ENCODE assay signal across 13 mouse cellular contexts in the genomic region with DNA sequence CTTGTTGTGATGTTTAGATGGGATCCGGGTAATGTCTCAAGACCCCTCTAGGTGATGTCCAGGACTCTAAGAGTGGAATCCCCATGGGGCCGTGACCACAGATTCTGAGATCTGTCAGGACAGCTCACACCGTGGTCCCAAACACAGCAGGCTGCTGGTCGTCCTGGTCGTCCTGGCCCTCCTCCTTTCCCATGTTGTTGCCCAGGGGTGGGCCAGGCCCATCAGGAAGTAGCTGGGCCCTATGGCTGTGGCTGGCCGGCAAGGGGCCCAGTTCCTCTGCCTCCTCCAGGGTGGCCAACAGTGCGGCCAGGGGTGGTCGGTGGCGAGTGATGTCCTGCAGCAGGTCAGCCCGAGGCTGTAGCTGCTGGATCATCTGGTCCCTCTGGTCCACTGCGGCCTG. TPM values are rescaled to one million over a fixed set of nuclear protein-coding genes. Genes with fewer than 3 reads are reported as not detected.
DNase-seq lines count a peak whose midpoint lies in the region; ATAC-seq lines count a peak whose summit lies in the region.
"Had no signal": no experiment of that assay in that cellular context is flagged by ENCODE, and none has a peak within 500 bp of the region (broad histone marks: within the 10 kb centered on the region; RNA-seq: fewer than 3 reads in every experiment).

No protein-coding gene starts in this region.

- H3K9me3 ChIP-seq in erythroblast, embryonic 14.5 days (ENCODE audit: control insufficient read depth, low read length): no peaks in the 10 kb centered on the region
- no peaks in the 10 kb centered on the region for H3K9me3 ChIP-seq in midbrain, embryonic 10.5 days (replicated peaks)
- no peaks in the 10 kb centered on the region for H3K9me3 ChIP-seq in midbrain, embryonic 11.5 days (ENCODE audit: control insufficient read depth, low read length)
- no peaks in the 10 kb centered on the region for H3K9me3 ChIP-seq in hindbrain, embryonic 16.5 days (ENCODE audit: control insufficient read depth, low read length)
- H3K9me3 ChIP-seq in neural tube, embryonic 14.5 days (ENCODE audit: control insufficient read depth, low read length): no peaks in the 10 kb centered on the region

- no peak overlapping the region for H3K27ac ChIP-seq in midbrain, embryonic 10.5 days (replicated peaks)
- no peak overlapping the region for H3K27ac ChIP-seq in midbrain, embryonic 11.5 days (ENCODE audit: low read depth, low read length)
- H3K27ac ChIP-seq in hindbrain, embryonic 16.5 days (ENCODE audit: low read depth, low read length): no peak overlapping the region
- no peak overlapping the region for H3K27ac ChIP-seq in neural tube, embryonic 14.5 days (ENCODE audit: low read depth, low read length)

- H3K4me1 ChIP-seq in erythroblast, embryonic 14.5 days (ENCODE audit: control insufficient read depth): peaks cover 53% of the 10 kb centered on the region
- H3K4me1 ChIP-seq in midbrain, embryonic 10.5 days: peaks cover 41% of the 10 kb centered on the region
- peaks cover 5% of the 10 kb centered on the region; the same call in 1 of the 2 replicates for H3K4me1 ChIP-seq in midbrain, embryonic 11.5 days (ENCODE audit: control insufficient read depth, insufficient read depth, low read length)
- H3K4me1 ChIP-seq in hindbrain, embryonic 16.5 days (ENCODE audit: control insufficient read depth, insufficient read depth, low read depth, low read length): peaks cover 21% of the 10 kb centered on the region
- H3K4me1 ChIP-seq in neural tube, embryonic 14.5 days (ENCODE audit: control insufficient read depth, insufficient read depth, low read length): peaks cover 17% of the 10 kb centered on the region

- no peak overlapping the region for H3K4me2 ChIP-seq in midbrain, embryonic 11.5 days
- H3K4me2 ChIP-seq in hindbrain, embryonic 16.5 days (ENCODE audit: low read length): peak overlapping the region; percentile 81
- H3K4me2 ChIP-seq in neural tube, embryonic 14.5 days (ENCODE audit: low read depth, low read length): peak overlapping the region; percentile 79

- H3K9ac ChIP-seq in midbrain, embryonic 11.5 days (ENCODE audit: low read length): no peak overlapping the region
- H3K9ac ChIP-seq in hindbrain, embryonic 16.5 days (ENCODE audit: low read depth, low read length): 0 out of 2 replicates have a peak overlapping the region, but pooled peaks have one; percentile 87
- no peak overlapping the region for H3K9ac ChIP-seq in neural tube, embryonic 14.5 days (replicated peaks; ENCODE audit: low read depth, low read length)

- ATAC-seq in erythroblast, adult 5-6 weeks (replicated peaks; ENCODE audit: low FRiP score, poor library complexity, severe bottlenecking): no peak
- ATAC-seq in midbrain, embryonic 11.5 days (ENCODE audit: low FRiP score): no peak
- no peak for ATAC-seq in hindbrain, embryonic 16.5 days
- no peak for ATAC-seq in neural tube, embryonic 14.5 days (ENCODE audit: low read depth)
- ATAC-seq: lung, postnatal 0 days had no signal

- peak overlapping the region; percentile 2 for H3K4me3 ChIP-seq in erythroblast, embryonic 14.5 days (replicated peaks)
- H3K4me3 ChIP-seq in midbrain, embryonic 10.5 days: peak overlapping the region; percentile 88
- no peak overlapping the region for H3K4me3 ChIP-seq in midbrain, embryonic 11.5 days (ENCODE audit: low read depth, low read length)
- no peak overlapping the region; the same call in 1 of the 2 replicates for H3K4me3 ChIP-seq in hindbrain, embryonic 16.5 days (ENCODE audit: low read length)
- peak overlapping the region; percentile 50; the same call in 1 of the 2 replicates for H3K4me3 ChIP-seq in neural tube, embryonic 14.5 days (ENCODE audit: low read depth, low read length)

- 64% methylated on average over 11 of the region's 11 CpGs for WGBS in midbrain, embryonic 10.5 days
- 58% methylated on average over 11 of the region's 11 CpGs for WGBS in midbrain, embryonic 11.5 days
- WGBS in hindbrain, embryonic 16.5 days: 68% methylated on average over 11 of the region's 11 CpGs
- WGBS in neural tube, embryonic 14.5 days: 67% methylated on average over 11 of the region's 11 CpGs

- no peaks in the 10 kb centered on the region for H3K27me3 ChIP-seq in erythroblast, embryonic 14.5 days (ENCODE audit: control insufficient read depth)
- H3K27me3 ChIP-seq in midbrain, embryonic 10.5 days (ENCODE audit: low read depth, poor library complexity, severe bottlenecking): no peaks in the 10 kb centered on the region
- no peaks in the 10 kb centered on the region for H3K27me3 ChIP-seq in midbrain, embryonic 11.5 days (ENCODE audit: control insufficient read depth, insufficient read depth, low read length)
- no peaks in the 10 kb centered on the region for H3K27me3 ChIP-seq in hindbrain, embryonic 16.5 days (replicated peaks; ENCODE audit: control insufficient read depth, insufficient read depth, low read length)
- H3K27me3 ChIP-seq in neural tube, embryonic 14.5 days (ENCODE audit: control insufficient read depth, insufficient read depth, low read length): no peaks in the 10 kb centered on the region
- H3K27me3 ChIP-seq: CH12.LX had no signal

- peaks cover 45% of the 10 kb centered on the region for H3K36me3 ChIP-seq in erythroblast, embryonic 14.5 days (ENCODE audit: control insufficient read depth)
- H3K36me3 ChIP-seq in midbrain, embryonic 10.5 days: peaks cover 30% of the 10 kb centered on the region
- peaks cover 16% of the 10 kb centered on the region for H3K36me3 ChIP-seq in midbrain, embryonic 11.5 days (ENCODE audit: control insufficient read depth, insufficient read depth, low read length)
- H3K36me3 ChIP-seq in hindbrain, embryonic 16.5 days (ENCODE audit: control insufficient read depth, insufficient read depth, low read length): peaks cover 16% of the 10 kb centered on the region
- peaks cover 25% of the 10 kb centered on the region for H3K36me3 ChIP-seq in neural tube, embryonic 14.5 days (ENCODE audit: control insufficient read depth, insufficient read depth, low read length)

- DNase-seq in midbrain, embryonic 10.5 days (ENCODE audit: low spot score): no peak
- no peak for DNase-seq in midbrain, embryonic 11.5 days (ENCODE audit: low spot score, missing footprints)
- DNase-seq in layer of hippocampus, postnatal 10 days (ENCODE audit: low spot score in 2 of 2): no peak
- no peak for DNase-seq in adrenal gland, adult (ENCODE audit: inconsistent age in 2 of 2, low spot score in 1 of 2)
- DNase-seq: adrenal gland, adult 2 months; gastrocnemius, postnatal 36 days had no signal

RNA-seq across cellular contexts. Expression of gene Ndufa11, which starts 2.2 kb away (rescaled TPM):
- polyA plus RNA-seq in erythroblast, embryonic 14.5 days (2012): 70.5 and 83.1 TPM in 2 replicates
- total RNA-seq in erythroblast, adult 5-6 weeks (2015; ENCODE audit: low replicate concordance): 17.7 and 29.7 TPM in 2 replicates
- total RNA-seq in erythroblast, adult 5-6 weeks (2017; ENCODE audit: low replicate concordance): 21.3 and 29.1 TPM in 2 replicates
- polyA plus RNA-seq in midbrain, embryonic 10.5 days (2016; fragmentation: Nextera tagmentation; extraction: Ambion mirVana): 385 and 393 TPM in 2 replicates
- polyA plus RNA-seq in midbrain, embryonic 11.5 days (2014; fragmentation: Nextera tagmentation; extraction: Ambion mirVana): 323 and 337 TPM in 2 replicates
- 565 and 621 TPM in 2 replicates for polyA plus RNA-seq in hindbrain, embryonic 16.5 days (2015; fragmentation: Nextera tagmentation; extraction: Ambion mirVana)
- polyA plus RNA-seq in neural tube, embryonic 14.5 days (2014; fragmentation: Nextera tagmentation; extraction: Ambion mirVana): 570 and 693 TPM in 2 replicates
- 100 to 1,000 TPM; 262 to 265 TPM for total RNA-seq in layer of hippocampus, postnatal 10 days (2021)

RNA-seq across cellular contexts. Expression of gene Vmac, which starts 2.5 kb away (rescaled TPM):
- polyA plus RNA-seq in erythroblast, embryonic 14.5 days (2012): 0.22 and 0.55 TPM in 2 replicates
- total RNA-seq in erythroblast, adult 5-6 weeks (2015; ENCODE audit: low replicate concordance): 0.38 and 1.0 TPM in 2 replicates
- total RNA-seq in erythroblast, adult 5-6 weeks (2017; ENCODE audit: low replicate concordance): 1.4 and 8.3 TPM in 2 replicates
- 12.0 and 16.5 TPM in 2 replicates for polyA plus RNA-seq in midbrain, embryonic 10.5 days (2016; fragmentation: Nextera tagmentation; extraction: Ambion mirVana)
- 13.1 and 15.0 TPM in 2 replicates for polyA plus RNA-seq in midbrain, embryonic 11.5 days (2014; fragmentation: Nextera tagmentation; extraction: Ambion mirVana)
- polyA plus RNA-seq in hindbrain, embryonic 16.5 days (2015; fragmentation: Nextera tagmentation; extraction: Ambion mirVana): 15.1 and 16.6 TPM in 2 replicates
- polyA plus RNA-seq in neural tube, embryonic 14.5 days (2014; fragmentation: Nextera tagmentation; extraction: Ambion mirVana): 16.9 and 19.4 TPM in 2 replicates
- total RNA-seq in layer of hippocampus, postnatal 10 days (2021): 10 to 100 TPM in 1 of 2 experiments, 1 to 10 TPM in 1; 9.7 to 12.5 TPM

RNA-seq across cellular contexts. Expression of gene Nrtn, which starts 42.0 kb away (rescaled TPM):
- 1.4 and 2.2 TPM in 2 replicates for polyA plus RNA-seq in erythroblast, embryonic 14.5 days (2012)
- not detected in 2 replicates for total RNA-seq in erythroblast, adult 5-6 weeks (2015; ENCODE audit: low replicate concordance)
- 0.51 TPM in 1 of 2 replicates, not detected in the other for total RNA-seq in erythroblast, adult 5-6 weeks (2017; ENCODE audit: low replicate concordance)
- 4.1 and 5.6 TPM in 2 replicates for polyA plus RNA-seq in midbrain, embryonic 10.5 days (2016; fragmentation: Nextera tagmentation; extraction: Ambion mirVana)
- 7.4 and 9.1 TPM in 2 replicates for polyA plus RNA-seq in midbrain, embryonic 11.5 days (2014; fragmentation: Nextera tagmentation; extraction: Ambion mirVana)
- 2.4 and 2.5 TPM in 2 replicates for polyA plus RNA-seq in hindbrain, embryonic 16.5 days (2015; fragmentation: Nextera tagmentation; extraction: Ambion mirVana)
- polyA plus RNA-seq in neural tube, embryonic 14.5 days (2014; fragmentation: Nextera tagmentation; extraction: Ambion mirVana): 1.9 and 2.9 TPM in 2 replicates
- 1 to 10 TPM; 1.6 to 2.3 TPM for total RNA-seq in layer of hippocampus, postnatal 10 days (2021)
- total RNA-seq: common myeloid progenitor, adult 5-6 weeks had no signal

RNA-seq across cellular contexts. Expression of gene Ranbp3, which starts 42.3 kb away (rescaled TPM):
- 16.4 and 17.4 TPM in 2 replicates for polyA plus RNA-seq in erythroblast, embryonic 14.5 days (2012)
- 6.1 and 11.7 TPM in 2 replicates for total RNA-seq in erythroblast, adult 5-6 weeks (2015; ENCODE audit: low replicate concordance)
- 18.0 and 25.0 TPM in 2 replicates for total RNA-seq in erythroblast, adult 5-6 weeks (2017; ENCODE audit: low replicate concordance)
- 140 and 145 TPM in 2 replicates for polyA plus RNA-seq in midbrain, embryonic 10.5 days (2016; fragmentation: Nextera tagmentation; extraction: Ambion mirVana)
- 108 and 112 TPM in 2 replicates for polyA plus RNA-seq in midbrain, embryonic 11.5 days (2014; fragmentation: Nextera tagmentation; extraction: Ambion mirVana)
- 100 and 110 TPM in 2 replicates for polyA plus RNA-seq in hindbrain, embryonic 16.5 days (2015; fragmentation: Nextera tagmentation; extraction: Ambion mirVana)
- polyA plus RNA-seq in neural tube, embryonic 14.5 days (2014; fragmentation: Nextera tagmentation; extraction: Ambion mirVana): 93.6 and 95.9 TPM in 2 replicates
- total RNA-seq in layer of hippocampus, postnatal 10 days (2021): 10 to 100 TPM; 84.9 to 91.7 TPM

RNA-seq across cellular contexts. Expression of gene Dus3l, which starts 49.2 kb away (rescaled TPM):
- 2.7 and 3.2 TPM in 2 replicates for polyA plus RNA-seq in erythroblast, embryonic 14.5 days (2012)
- 0.84 and 5.6 TPM in 2 replicates for total RNA-seq in erythroblast, adult 5-6 weeks (2015; ENCODE audit: low replicate concordance)
- 5.4 and 5.9 TPM in 2 replicates for total RNA-seq in erythroblast, adult 5-6 weeks (2017; ENCODE audit: low replicate concordance)
- polyA plus RNA-seq in midbrain, embryonic 10.5 days (2016; fragmentation: Nextera tagmentation; extraction: Ambion mirVana): 44.7 and 45.6 TPM in 2 replicates
- 31.5 and 34.6 TPM in 2 replicates for polyA plus RNA-seq in midbrain, embryonic 11.5 days (2014; fragmentation: Nextera tagmentation; extraction: Ambion mirVana)
- 97.3 and 99.9 TPM in 2 replicates for polyA plus RNA-seq in hindbrain, embryonic 16.5 days (2015; fragmentation: Nextera tagmentation; extraction: Ambion mirVana)
- 79.0 and 81.0 TPM in 2 replicates for polyA plus RNA-seq in neural tube, embryonic 14.5 days (2014; fragmentation: Nextera tagmentation; extraction: Ambion mirVana)
- 10 to 100 TPM; 66.7 to 72.0 TPM for total RNA-seq in layer of hippocampus, postnatal 10 days (2021)

Comparison
In these comparisons a context has a peak if more than half of its experiments do, and no peak if none do; other contexts are left out.
1. H3K4me3 ChIP-seq: peak in erythroblast, embryonic 14.5 days (single experiment), midbrain, embryonic 10.5 days (single experiment) and neural tube, embryonic 14.5 days (single experiment); none in midbrain, embryonic 11.5 days (single experiment) and hindbrain, embryonic 16.5 days (single experiment).